Mouse (Mus musculus) adrenal gland, adult 8-10 months (tissue): Measurements from ENCODE around the gene Uqcrc2. TPM values are rescaled to one million over a fixed set of nuclear protein-coding genes. Genes with fewer than 3 reads are reported as not detected.

Experiments used
- DNase-seq: peaks from one replicate; pipeline ENCODE4 v3.0.0; 2022
- total RNA-seq, 4 experiments: library from RNA; stranded (reverse); gene quantifications; 2 replicates each; pipeline ENCODE4 v1.2.4; 2022

Uqcrc2 gene
- total RNA-seq, 4 experiments from 2014 or later, result 220 to 332 (median 263) TPM

- DNase-seq, result no peak
Measured at GRCm38 (mm10) chr7:120690634-120691033, 55.7 kb downstream of the Uqcrc2 start.

GRCm38 (mm10) chr7:120693831-120694375, 58.9 kb downstream of the Uqcrc2 start:
- DNase-seq, result no peak

GRCm38 (mm10) chr7:120695196-120695595, 60.2 kb downstream of the Uqcrc2 start:
- no peak for DNase-seq

GRCm38 (mm10) chr7:120695641-120696040, 60.7 kb downstream of the Uqcrc2 start:
- no peak for DNase-seq

GRCm38 (mm10) chr7:120696331-120696730, 61.4 kb downstream of the Uqcrc2 start:
- no peak for DNase-seq

- DNase-seq, result no peak
Measured at GRCm38 (mm10) chr7:120699586-120699985, 64.6 kb downstream of the Uqcrc2 start.

GRCm38 (mm10) chr7:120703888-120704287, 68.9 kb downstream of the Uqcrc2 start:
- no peak for DNase-seq

Other genes starting within 250 kb of the Uqcrc2 start
- gene Abca16, start 225.5 kb upstream of the Uqcrc2 start, total RNA-seq, result not detected
- not detected for gene Pdzd9, start 35.2 kb downstream of the Uqcrc2 start, total RNA-seq
- gene Mosmo, start 42.4 kb downstream of the Uqcrc2 start, total RNA-seq, result 10 to 100 TPM; 43.3 to 54.1 (median 52.1) TPM
- gene Vwa3a, start 104.1 kb downstream of the Uqcrc2 start, total RNA-seq, result 1 to 10 TPM; 1.1 to 5.5 (median 3.3) TPM
- not detected for gene Gm5737, start 177.2 kb downstream of the Uqcrc2 start, total RNA-seq
- 10 to 100 TPM; 27.2 to 51.2 (median 40.8) TPM for gene Eef2k, start 207.7 kb downstream of the Uqcrc2 start, total RNA-seq